Mouse (Mus musculus) B cell, adult (primary cell): Measurements from ENCODE around the gene Cacna2d4. TPM values are rescaled to one million over a fixed set of nuclear protein-coding genes. Genes with fewer than 3 reads are reported as not detected.

Experiments used
- total RNA-seq: library from RNA; stranded (reverse); gene quantifications from 4 replicates; pipeline ENCODE4 v1.2.4, GENCODE M21; 2023; ENCODE audit not compliant: inconsistent age

Gene Cacna2d4
- 1.5 to 3.6 TPM (median 3.2 TPM) in 4 replicates for total RNA-seq

GRCm38 (mm10) chr6:119236241-119236640 lies at the start of gene Cacna2d4:
Cacna2d4 (plus strand) TSS chr6:119236526.

GRCm38 (mm10) chr6:119196382-119197305 lies 39.7 kb upstream of the Cacna2d4 start, which contains the start of gene Cacna1c:
Cacna1c (minus strand) TSS chr6:119196418.

GRCm38 (mm10) chr6:119330506-119330905 lies 94.2 kb downstream of the Cacna2d4 start, which contains the start of gene Lrtm2:
Lrtm2 (minus strand) TSS chr6:119330766.

Other genes with a start within 250 kb of the Cacna2d4 start
- gene Dcp1b, start 61.3 kb upstream of the Cacna2d4 start, total RNA-seq = 23.3 to 29.0 TPM (median 24.5 TPM) in 4 replicates
- gene Cacna1c, start 40.1 kb upstream of the Cacna2d4 start, total RNA-seq = not detected in 4 replicates
- gene Lrtm2, start 94.2 kb downstream of the Cacna2d4 start, total RNA-seq = 0.78 to 1.1 TPM (median 1.0 TPM) in 4 replicates
- 33.8 to 36.6 TPM (median 35.9 TPM) in 4 replicates for gene Adipor2, start 181.2 kb downstream of the Cacna2d4 start, total RNA-seq
- 49.9 to 57.3 TPM (median 52.5 TPM) in 4 replicates for gene Fbxl14, start 243.1 kb downstream of the Cacna2d4 start, total RNA-seq